Mouse (Mus musculus) thymus, postnatal 14 days (tissue): Measurements from ENCODE around the gene Crybg3.

ENCODE experiments used
- DNase-seq: peaks from one replicate; pipeline ENCODE4 v3.0.0; 2021

The Crybg3 gene

GRCm38 (mm10) chr16:59573961-59574360 is 26.8 kb downstream of the Crybg3 start:
- DNase-seq, result no peak

GRCm38 (mm10) chr16:59572685-59573084 is 28.1 kb downstream of the Crybg3 start:
- DNase-seq, result no peak

- DNase-seq, result no peak
These were observed 30.0 kb downstream of the Crybg3 start for GRCm38 (mm10) chr16:59570807-59571206.

GRCm38 (mm10) chr16:59569837-59570236 is 30.9 kb downstream of the Crybg3 start:
- no peak for DNase-seq

GRCm38 (mm10) chr16:59567721-59568381 is 32.9 kb downstream of the Crybg3 start:
- no peak for DNase-seq

GRCm38 (mm10) chr16:59566437-59566836 is 34.3 kb downstream of the Crybg3 start:
- no peak for DNase-seq

- DNase-seq, result no peak
These were observed 35.1 kb downstream of the Crybg3 start for GRCm38 (mm10) chr16:59565631-59566030.

- DNase-seq, result no peak
These were observed 36.8 kb downstream of the Crybg3 start for GRCm38 (mm10) chr16:59564025-59564424.

- DNase-seq, result no peak
These were observed 41.2 kb downstream of the Crybg3 start for GRCm38 (mm10) chr16:59559300-59560200.

- DNase-seq, result no peak
These were observed 41.9 kb downstream of the Crybg3 start for GRCm38 (mm10) chr16:59558916-59559299.

GRCm38 (mm10) chr16:59553490-59554161 is 47.2 kb downstream of the Crybg3 start:
- no peak for DNase-seq

- no peak for DNase-seq
These were observed 49.3 kb downstream of the Crybg3 start for GRCm38 (mm10) chr16:59551507-59551906.

- DNase-seq, result no peak
These were observed 51.1 kb downstream of the Crybg3 start for GRCm38 (mm10) chr16:59549631-59550030.

- DNase-seq, result no peak
These were observed 52.2 kb downstream of the Crybg3 start for GRCm38 (mm10) chr16:59548582-59548947.

- DNase-seq, result no peak
These were observed 52.7 kb downstream of the Crybg3 start for GRCm38 (mm10) chr16:59547887-59548581.

GRCm38 (mm10) chr16:59547466-59547865 is 53.3 kb downstream of the Crybg3 start:
- DNase-seq, result no peak

GRCm38 (mm10) chr16:59545360-59545759 is 55.4 kb downstream of the Crybg3 start:
- DNase-seq, result no peak

GRCm38 (mm10) chr16:59541382-59541781 is 59.4 kb downstream of the Crybg3 start:
- DNase-seq, result no peak

- no peak for DNase-seq
These were observed 59.8 kb downstream of the Crybg3 start for GRCm38 (mm10) chr16:59540944-59541343.

GRCm38 (mm10) chr16:59535673-59536072 is 65.1 kb downstream of the Crybg3 start:
- DNase-seq, result no peak

- no peak for DNase-seq
These were observed 66.4 kb downstream of the Crybg3 start for GRCm38 (mm10) chr16:59534349-59534748.

- DNase-seq, result no peak
These were observed 68.2 kb downstream of the Crybg3 start for GRCm38 (mm10) chr16:59532561-59532960.

- no peak for DNase-seq
These were observed 69.5 kb downstream of the Crybg3 start for GRCm38 (mm10) chr16:59531243-59531642.
